Comparison of ENCODE assay signal across 29 mouse cellular contexts in the genomic region with DNA sequence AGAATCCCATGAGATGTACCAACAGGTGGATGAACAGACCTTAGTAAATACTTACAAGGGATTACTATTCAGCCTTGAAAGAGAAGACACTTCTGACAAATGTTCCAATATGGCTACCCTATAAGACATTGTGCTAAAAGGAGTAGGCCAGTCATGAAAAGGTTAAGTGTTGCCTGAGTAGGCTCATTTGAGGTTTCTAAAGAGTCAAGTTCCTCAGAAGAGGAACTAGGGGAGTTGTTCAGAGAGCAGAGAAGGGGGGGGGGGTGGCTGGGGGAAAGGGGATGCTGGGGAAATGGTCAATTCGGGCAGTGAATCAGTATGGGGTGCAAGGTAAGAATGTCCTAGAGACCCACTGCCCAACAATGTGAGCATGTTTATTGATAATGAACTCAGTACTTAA. TPM values are rescaled to one million over a fixed set of nuclear protein-coding genes. Genes with fewer than 3 reads are reported as not detected.
DNase-seq lines count a peak whose midpoint lies in the region; ATAC-seq and TF ChIP-seq lines count a peak whose summit lies in the region.
"Had no signal": no experiment of that assay in that cellular context is flagged by ENCODE, and none has a peak within 500 bp of the region (broad histone marks: within the 10 kb centered on the region; RNA-seq: fewer than 3 reads in every experiment).

No protein-coding gene starts in this region.

- whole genome bisulfite sequencing in heart, adult 2 months = 96% methylated on average over 1 of the region's 1 CpGs

- no peaks in the 10 kb centered on the region for H3K36me3 ChIP-seq in heart, adult 2 months (ENCODE audit: control insufficient read depth, insufficient read depth, low read length)
- H3K36me3 ChIP-seq: forebrain, embryonic 10.5 days; G1E; heart, embryonic 10.5 days; heart, embryonic 13.5 days; hindbrain, embryonic 12.5 days had no signal

- no peaks in the 10 kb centered on the region for H3K79me2 ChIP-seq in heart, adult 2 months (replicated peaks; ENCODE audit: control insufficient read depth, insufficient read depth, low read length)

- no peak for TF ChIP-seq POLR2A in heart, adult 2 months (IDR thresholded peaks at IDR 0.05; ENCODE audit: insufficient read depth, low read depth, low read length)

- TF ChIP-seq EP300 in heart, adult 2 months (IDR thresholded peaks at IDR 0.05; ENCODE audit: insufficient read depth, low read depth, low read length) = no peak

- intact Hi-C loops in heart, adult 2 months (cut with DNase I) = no loop called here

- H3K27me3 ChIP-seq in heart, adult 2 months (ENCODE audit: control insufficient read depth, insufficient read depth, low read length) = no peaks in the 10 kb centered on the region
- H3K27me3 ChIP-seq: CH12.LX; forebrain, embryonic 13.5 days; heart, embryonic 13.5 days; hindbrain, embryonic 12.5 days had no signal

- peak; percentile 76 to 86 for ATAC-seq in hematopoietic stem cell, adult 5-6 weeks (replicated peaks in 1 of 2; ENCODE audit: insufficient read depth in 1 of 2, low FRiP score in 2 of 2, low TSS enrichment in 1 of 2, low read depth in 1 of 2, poor library complexity in 2 of 2, severe bottlenecking in 2 of 2)
- ATAC-seq in monocyte, adult 5-6 weeks (replicated peaks; ENCODE audit: insufficient number of reproducible peaks, low FRiP score, low TSS enrichment, poor library complexity, severe bottlenecking) = peak; percentile 66; the same call in 1 of the 2 replicates
- ATAC-seq: forebrain, embryonic 13.5 days; forebrain, embryonic 16.5 days; hindbrain, embryonic 16.5 days had no signal

- no peak overlapping the region for H3K27ac ChIP-seq in heart, adult 2 months
- H3K27ac ChIP-seq: forebrain, embryonic 10.5 days; forebrain, embryonic 13.5 days; heart, embryonic 10.5 days; heart, embryonic 13.5 days; hindbrain, embryonic 12.5 days had no signal

- peak; percentile 2 for DNase-seq in heart, adult 11 months
- DNase-seq in heart, adult 2 months = no peak
- DNase-seq in lung, postnatal 25 days (ENCODE audit: low spot score) = no peak
- no peak for DNase-seq in left cerebral cortex, adult 8-10 months (ENCODE audit: low spot score in 2 of 2)
- no peak for DNase-seq in lung, adult 18-20 months
- no peak for DNase-seq in lung, postnatal 36 days
- DNase-seq: adrenal gland, adult 2 months; adrenal gland, postnatal 14 days; B cell, adult 2 months; cerebellum, adult 11-12 months; cerebellum, adult 8-10 months; cerebellum, postnatal 10 days; cerebellum, postnatal 36 days; gastrocnemius, postnatal 10 days; gastrocnemius, postnatal 36 days; heart, adult 18-20 months; heart, postnatal 14 days; heart, postnatal 4 days had no signal

- H3K4me1 ChIP-seq in heart, adult 2 months (ENCODE audit: control insufficient read depth, insufficient read depth, low read length) = no peaks in the 10 kb centered on the region
- H3K4me1 ChIP-seq: forebrain, embryonic 10.5 days; forebrain, embryonic 13.5 days; heart, embryonic 10.5 days; heart, embryonic 13.5 days; hindbrain, embryonic 12.5 days had no signal

- TF ChIP-seq CTCF in heart, adult 2 months (IDR thresholded peaks at IDR 0.05) = no peak

- H3K4me3 ChIP-seq in heart, adult 2 months = no peak overlapping the region
- H3K4me3 ChIP-seq: forebrain, embryonic 10.5 days; forebrain, embryonic 13.5 days; heart, embryonic 10.5 days; heart, embryonic 13.5 days; hindbrain, embryonic 12.5 days had no signal

- H3K9ac ChIP-seq in heart, adult 2 months (ENCODE audit: low read depth, low read length) = no peak overlapping the region
- H3K9ac ChIP-seq: forebrain, embryonic 13.5 days; heart, embryonic 13.5 days; hindbrain, embryonic 12.5 days had no signal

RNA-seq across cellular contexts. Expression of gene Ccdc162, which starts 50.9 kb away (rescaled TPM):
- under 1 TPM in 1 of 2 experiments, not detected in 1; 0.11 TPM for total RNA-seq in heart, adult 2 months (2021)
- polyA plus RNA-seq in heart, adult 2 months (2012; rRNA removed) = 0.09 and 0.49 TPM in 2 replicates
- total RNA-seq in hematopoietic stem cell, adult 5-6 weeks (2017) = not detected in 2 replicates
- 0.78 TPM in 1 of 3 replicates, not detected in the others for total RNA-seq in monocyte, adult 5-6 weeks (2017)
- 1 to 10 TPM in 2 of 4 experiments, under 1 TPM in 2; 0.77 to 1.6 (median 1.1) TPM for total RNA-seq in left cerebral cortex, adult 8-10 months (2022)
- polyA plus RNA-seq: G1E had no signal
